Mouse (Mus musculus): ENCODE data around the gene Panx2. TPM values are rescaled to one million over a fixed set of nuclear protein-coding genes. Genes with fewer than 3 reads are reported as not detected.

Gene Panx2
- total RNA-seq, 2 experiments from 2014 or later: not detected

DNA sequence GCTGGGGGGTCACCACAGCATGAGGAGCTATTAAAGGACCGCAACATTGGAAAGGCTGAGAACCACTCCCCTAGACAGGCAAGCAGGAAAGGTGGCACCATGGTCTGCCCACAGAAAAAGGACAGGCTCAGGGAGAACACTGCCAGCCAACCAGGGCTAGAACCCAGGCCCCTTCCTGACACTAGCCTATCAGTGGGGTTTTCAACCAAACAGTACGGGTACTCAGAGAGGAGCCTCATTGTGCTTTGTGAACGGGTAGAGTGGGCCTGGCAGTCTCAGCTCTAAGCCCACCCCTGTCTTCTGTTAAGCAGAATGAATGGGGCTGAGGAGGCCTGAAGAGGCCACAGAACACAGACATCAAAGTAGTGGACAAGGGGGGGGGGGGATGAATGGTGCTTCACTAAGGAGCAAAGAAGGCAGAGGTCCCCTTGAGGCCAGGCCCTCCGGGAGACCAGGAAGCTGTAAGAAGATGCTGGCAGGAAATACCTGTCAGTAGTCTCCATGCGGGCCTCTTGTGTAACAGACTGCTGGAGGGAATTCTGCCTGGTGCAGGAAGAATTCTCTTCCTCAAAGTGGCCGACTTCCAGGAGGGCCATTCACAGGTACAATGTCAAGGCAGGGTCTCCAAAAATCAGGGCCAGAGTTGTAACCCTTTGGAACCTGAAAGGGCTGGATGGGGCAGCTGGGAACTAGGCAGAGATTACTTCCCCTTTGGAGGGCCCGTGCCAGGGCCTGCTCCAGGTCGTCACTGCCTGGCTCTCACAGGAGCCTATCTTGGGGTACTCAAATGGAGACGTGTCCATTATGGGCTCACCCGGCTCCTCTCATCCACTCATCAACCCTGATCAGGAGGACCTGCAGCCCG lies 15.3 kb downstream of the Panx2 start, which contains the start of gene Trabd:
Gene Trabd (plus strand): TSS at position 512 of the 865 bp plus-strand sequence.
- ATAC-seq (replicated peaks; ENCODE audit: poor library complexity, severe bottlenecking): peak; percentile 31

GRCm38 (mm10) chr15:89075478-89076147 lies 16.1 kb downstream of the Panx2 start:
- ATAC-seq (replicated peaks; ENCODE audit: poor library complexity, severe bottlenecking): peak; percentile 57

- ATAC-seq (replicated peaks; ENCODE audit: poor library complexity, severe bottlenecking): no peak
Measured at GRCm38 (mm10) chr15:89076156-89076731, 16.7 kb downstream of the Panx2 start.

GRCm38 (mm10) chr15:89078208-89078836 lies 18.8 kb downstream of the Panx2 start:
- peak; percentile 61 for ATAC-seq (replicated peaks; ENCODE audit: poor library complexity, severe bottlenecking)

GRCm38 (mm10) chr15:89083906-89084305 lies 24.4 kb downstream of the Panx2 start:
- no peak for ATAC-seq (replicated peaks; ENCODE audit: poor library complexity, severe bottlenecking)

- ATAC-seq (replicated peaks; ENCODE audit: poor library complexity, severe bottlenecking): no peak
Measured at GRCm38 (mm10) chr15:89084826-89085225, 25.3 kb downstream of the Panx2 start.

GRCm38 (mm10) chr15:89088607-89089247 lies 29.2 kb downstream of the Panx2 start, which contains the start of gene Selenoo:
Gene Selenoo, plus strand, starts transcription at chr15:89089084.
- peak; percentile 90 for ATAC-seq (replicated peaks; ENCODE audit: poor library complexity, severe bottlenecking)

GRCm38 (mm10) chr15:89089248-89090051 lies 29.9 kb downstream of the Panx2 start:
- ATAC-seq (replicated peaks; ENCODE audit: poor library complexity, severe bottlenecking): peak; percentile 31

- no peak for ATAC-seq (replicated peaks; ENCODE audit: poor library complexity, severe bottlenecking)
Measured at GRCm38 (mm10) chr15:89090662-89091061, 31.1 kb downstream of the Panx2 start.

- ATAC-seq (replicated peaks; ENCODE audit: poor library complexity, severe bottlenecking): no peak
Measured at GRCm38 (mm10) chr15:89092181-89092580, 32.6 kb downstream of the Panx2 start.

DNA sequence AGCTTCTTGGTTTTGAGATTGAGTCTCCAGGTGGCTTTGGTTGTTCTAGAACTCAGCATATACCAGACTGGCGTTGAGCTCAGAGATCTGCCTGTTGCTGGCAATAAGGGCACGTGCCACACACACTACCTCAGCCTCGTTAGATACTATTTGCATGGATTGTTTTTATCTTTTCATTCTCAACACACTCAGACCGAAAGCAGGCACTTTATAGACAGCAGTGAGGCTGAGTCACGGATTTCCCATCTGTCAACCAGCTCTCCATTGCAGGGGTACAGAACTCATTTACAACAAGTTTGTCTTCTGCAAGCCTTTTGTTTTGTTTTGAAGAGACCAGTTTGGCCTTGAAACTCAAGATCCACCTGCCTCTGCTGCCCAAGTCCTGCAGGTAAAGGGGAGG lies 37.9 kb downstream of the Panx2 start:
- ATAC-seq (replicated peaks; ENCODE audit: poor library complexity, severe bottlenecking): no peak

GRCm38 (mm10) chr15:89098616-89099015 lies 39.1 kb downstream of the Panx2 start:
- ATAC-seq (replicated peaks; ENCODE audit: poor library complexity, severe bottlenecking): no peak

DNA sequence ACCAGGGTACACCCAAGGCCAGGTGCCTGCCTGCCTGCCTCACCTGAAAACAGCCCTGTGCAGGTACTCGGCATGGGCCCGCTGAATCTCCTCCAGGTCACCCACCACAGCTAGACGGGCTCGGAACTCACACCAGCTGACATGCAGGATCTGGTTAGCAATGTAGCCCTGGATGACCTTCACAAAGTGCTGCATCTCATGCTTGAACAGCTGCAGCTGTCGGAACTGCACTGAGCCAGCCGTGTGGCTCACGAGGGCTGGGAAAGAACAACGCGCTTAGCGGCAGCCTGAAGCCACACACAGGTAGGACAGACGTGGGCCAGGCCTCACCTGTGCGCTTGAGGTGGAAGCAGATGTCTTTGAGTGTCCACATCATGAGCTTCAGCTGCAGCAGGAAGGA lies 41.3 kb downstream of the Panx2 start:
- no peak for ATAC-seq (replicated peaks; ENCODE audit: poor library complexity, severe bottlenecking)

DNA sequence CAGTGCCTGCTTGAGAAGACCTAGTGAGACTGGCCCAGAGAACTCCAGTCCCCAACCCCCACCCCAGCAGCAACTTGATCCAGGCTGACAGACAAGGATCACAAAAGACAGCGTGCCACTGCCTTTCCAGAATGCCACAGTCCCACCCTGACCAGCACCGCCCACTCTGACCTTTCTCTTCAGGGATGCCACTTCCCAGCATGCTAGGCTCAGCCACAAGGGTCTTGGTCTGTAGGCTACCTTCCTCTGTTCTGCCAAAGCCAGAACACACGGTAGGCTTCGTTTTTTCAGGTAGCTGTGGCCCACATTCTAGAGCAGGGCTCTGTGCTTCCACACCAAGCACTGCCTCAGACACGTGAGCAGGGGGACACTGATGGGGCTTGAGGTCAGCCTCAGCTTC lies 43.1 kb downstream of the Panx2 start:
- no peak for ATAC-seq (replicated peaks; ENCODE audit: poor library complexity, severe bottlenecking)

- ATAC-seq (replicated peaks; ENCODE audit: poor library complexity, severe bottlenecking): no peak
Measured at GRCm38 (mm10) chr15:89103921-89104320, 44.4 kb downstream of the Panx2 start.

DNA sequence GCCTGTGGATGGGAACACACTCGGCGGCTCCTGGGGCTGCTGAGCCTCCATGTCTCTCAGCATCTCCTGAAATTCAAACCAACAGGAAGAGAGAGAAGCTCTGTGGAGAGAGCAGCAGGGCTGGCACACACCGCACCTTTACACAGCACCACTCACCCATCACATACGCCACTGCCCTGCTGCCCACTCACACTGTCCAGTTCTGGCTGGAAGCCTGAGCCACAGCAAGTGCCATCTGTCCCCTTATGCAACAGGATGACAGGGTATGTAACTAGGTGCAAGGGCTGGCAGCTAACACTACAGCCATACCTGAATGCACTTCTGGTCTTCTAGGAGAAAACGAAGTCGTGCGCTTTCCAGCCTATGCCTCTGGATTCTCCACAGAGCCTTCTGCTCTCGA lies 44.9 kb downstream of the Panx2 start:
- ATAC-seq (replicated peaks; ENCODE audit: poor library complexity, severe bottlenecking): no peak

DNA sequence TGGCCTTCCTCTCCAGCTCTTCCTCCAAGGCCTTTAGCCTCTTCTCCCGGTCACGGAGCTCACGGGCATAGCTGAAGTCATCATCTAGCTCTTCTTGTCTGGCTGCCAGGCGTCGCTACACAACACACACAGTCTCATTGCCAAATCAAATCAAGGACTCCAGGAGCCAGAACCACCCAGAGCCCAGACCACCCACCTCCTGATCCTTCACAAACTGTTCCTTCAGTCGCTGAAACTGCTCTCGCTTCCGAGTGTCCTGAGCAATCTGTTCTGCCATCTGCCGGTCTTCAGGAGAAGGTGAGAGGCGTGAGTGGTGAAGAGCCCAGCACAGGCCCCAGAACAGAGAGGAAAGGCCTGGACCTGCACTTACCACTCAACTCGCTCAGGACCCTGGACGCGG lies 46.5 kb downstream of the Panx2 start:
- no peak for ATAC-seq (replicated peaks; ENCODE audit: poor library complexity, severe bottlenecking)

DNA sequence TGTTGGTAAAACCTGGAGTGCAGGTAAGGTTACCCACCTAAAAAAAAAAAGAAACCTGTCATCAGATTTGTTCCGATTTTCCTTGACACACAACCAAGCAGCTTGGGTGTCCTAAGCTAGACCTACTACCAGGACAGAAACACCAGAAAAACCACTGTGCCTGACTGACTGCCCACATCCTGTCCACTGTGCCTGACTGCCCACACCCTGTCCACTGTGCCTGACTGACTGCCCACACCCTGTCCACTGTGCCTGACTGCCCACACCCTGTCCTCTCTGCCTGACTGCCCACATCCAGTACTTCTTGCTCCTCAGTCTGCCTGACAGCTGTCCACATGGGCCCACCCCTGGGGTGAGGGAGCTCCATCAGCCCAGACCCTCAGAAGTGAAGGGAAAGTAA lies 47.4 kb downstream of the Panx2 start:
- ATAC-seq (replicated peaks; ENCODE audit: poor library complexity, severe bottlenecking): no peak

GRCm38 (mm10) chr15:89110147-89110546 lies 50.6 kb downstream of the Panx2 start:
- no peak for ATAC-seq (replicated peaks; ENCODE audit: poor library complexity, severe bottlenecking)
